Mouse (Mus musculus) forebrain, embryonic 11.5 days (tissue): ENCODE measurements at regions not wholly inside any gene's neighbourhood (a gene's known extent, or its start where the extent isn't known, plus 50 kb on each side); places are given as distances from the start of the nearest gene placed in this dataset.

ENCODE experiments used
- ATAC-seq: fragments of 200-750 bp; cut with Nextera tagmentation; replicated peaks from 2 replicates; pipeline ENCODE4 v1.8.0; 2017; ENCODE audit warnings: moderate TSS enrichment; ENCODE audit not compliant: low FRiP score
- DNase-seq: peaks from one replicate; pipeline ENCODE4 v3.0.0-alpha.2; 2017; ENCODE audit warnings: low spot score
- H3K27ac ChIP-seq: fragments of 300-500 bp; sonication (generic); 2 replicates; pipeline ENCODE4 v1.5.1; 2014; ENCODE audit warnings: low read depth, low read length
- H3K27me3 ChIP-seq: fragments of 300-500 bp; sonication (generic); 2 replicates; pipeline ENCODE4 v1.6.1; 2014; ENCODE audit warnings: mild to moderate bottlenecking, low read length, mixed read lengths; ENCODE audit not compliant: control insufficient read depth, insufficient read depth
- H3K36me3 ChIP-seq: fragments of 300-500 bp; sonication (generic); 2 replicates; pipeline ENCODE4 v1.6.1; 2014; ENCODE audit warnings: mild to moderate bottlenecking, low read length, moderate library complexity, mixed read lengths; ENCODE audit not compliant: control insufficient read depth, insufficient read depth
- H3K4me1 ChIP-seq: fragments of 300-500 bp; sonication (generic); replicated peaks from 2 replicates; pipeline ENCODE4 v1.6.1; 2014; ENCODE audit warnings: low read length, mixed read lengths; ENCODE audit not compliant: control insufficient read depth, insufficient read depth
- H3K4me2 ChIP-seq: fragments of 300-500 bp; sonication (generic); 2 replicates; pipeline ENCODE4 v1.6.1; 2014; ENCODE audit warnings: low read depth, mild to moderate bottlenecking, low read length, moderate library complexity, mixed read lengths; ENCODE audit not compliant: severe bottlenecking
- H3K4me3 ChIP-seq: fragments of 300-500 bp; sonication (generic); 2 replicates; pipeline ENCODE4 v1.5.1; 2014; ENCODE audit warnings: low read depth, low read length
- H3K9ac ChIP-seq: fragments of 300-500 bp; sonication (generic); 2 replicates; pipeline ENCODE4 v1.6.1; 2014; ENCODE audit warnings: low read length
- H3K9me3 ChIP-seq: fragments of 300-500 bp; sonication (generic); 2 replicates; pipeline ENCODE4 v1.6.1; 2016; ENCODE audit warnings: low read length, mixed read lengths; ENCODE audit not compliant: control insufficient read depth
- WGBS: fragments of 180-500 bp; shearing (Covaris S2); extraction: QIAGEN DNeasy Blood & Tissue Kit; methylation state at CpG from one replicate; pipeline ENCODE4 v1.1.7; 2014; 5-methylcytosine and 5-hydroxymethylcytosine counted together

DNA sequence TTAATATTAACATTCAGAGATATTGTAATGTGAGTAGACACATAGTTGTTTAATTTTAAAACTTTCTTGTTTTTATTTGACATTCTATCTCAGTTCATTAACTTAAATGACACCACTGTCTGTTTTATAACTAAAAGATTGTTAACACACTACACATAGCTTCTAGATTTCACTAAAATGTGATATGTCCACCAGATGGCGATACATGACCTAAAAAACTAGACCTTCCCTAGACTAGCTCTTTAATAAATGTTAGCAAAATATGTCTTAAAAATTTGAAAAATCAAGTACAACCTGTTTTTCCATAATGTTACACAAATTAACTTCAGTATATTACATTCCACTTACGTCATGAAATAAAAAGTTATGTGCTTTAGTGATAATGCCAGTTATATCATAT, 1398.8 kb upstream of the Cdh9 start:
- H3K4me1 ChIP-seq = no peaks in the 10 kb centered on the region
- H3K4me2 ChIP-seq = no peak overlapping the region
- DNase-seq (no peak), ATAC-seq (0 out of 2 replicates have a peak, but pooled peaks have one; percentile 49)
- WGBS = 34% methylated on average over 2 of the region's 2 CpGs
- H3K27me3 ChIP-seq = no peaks in the 10 kb centered on the region
- H3K36me3 ChIP-seq = no peaks in the 10 kb centered on the region
- H3K9ac ChIP-seq = no peak overlapping the region
- H3K9me3 ChIP-seq = no peaks in the 10 kb centered on the region
- H3K27ac ChIP-seq = no peak overlapping the region
- no peak overlapping the region for H3K4me3 ChIP-seq

- no peak overlapping the region for H3K4me2 ChIP-seq
- no peak overlapping the region for H3K4me3 ChIP-seq
- H3K36me3 ChIP-seq = no peaks in the 10 kb centered on the region
- no peak overlapping the region for H3K9ac ChIP-seq
- no peak for DNase-seq
- H3K9me3 ChIP-seq = no peaks in the 10 kb centered on the region
- H3K27ac ChIP-seq = no peak overlapping the region
- ATAC-seq = no peak
- H3K27me3 ChIP-seq = no peaks in the 10 kb centered on the region
- H3K4me1 ChIP-seq = no peaks in the 10 kb centered on the region
Observed at GRCm38 (mm10) chr15:15331947-15332346, 1396.6 kb upstream of the Cdh9 start.

DNA sequence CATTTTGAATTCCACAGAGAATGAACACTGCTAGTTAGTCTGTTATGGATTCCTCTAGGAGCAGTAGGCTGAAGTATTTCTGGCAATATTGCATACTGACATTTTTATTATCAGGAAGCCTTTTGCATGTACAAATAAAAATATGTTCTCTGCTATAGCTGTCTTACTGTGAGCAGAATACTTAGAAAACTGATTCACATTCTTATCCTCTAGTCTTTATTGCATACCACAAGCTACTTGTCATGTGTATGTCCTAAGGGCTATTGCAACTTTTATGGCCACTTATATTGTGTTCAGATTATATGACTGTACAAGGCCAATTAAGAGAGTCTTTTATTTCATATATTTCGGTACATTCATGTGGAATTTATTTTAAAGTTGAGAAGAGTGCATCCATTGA, 1366.7 kb upstream of the Cdh9 start:
- Histone ChIP-seq H3K4me2 (no peak overlapping the region), H3K4me1 (no peaks in the 10 kb centered on the region), H3K27me3 (no peaks in the 10 kb centered on the region), H3K27ac (no peak overlapping the region), H3K9me3 (no peaks in the 10 kb centered on the region), H3K36me3 (no peaks in the 10 kb centered on the region), H3K9ac (no peak overlapping the region), H3K4me3 (no peak overlapping the region)
- ATAC-seq (no peak), DNase-seq (no peak)
- WGBS = 86% methylated on average over 1 of the region's 1 CpGs

DNA sequence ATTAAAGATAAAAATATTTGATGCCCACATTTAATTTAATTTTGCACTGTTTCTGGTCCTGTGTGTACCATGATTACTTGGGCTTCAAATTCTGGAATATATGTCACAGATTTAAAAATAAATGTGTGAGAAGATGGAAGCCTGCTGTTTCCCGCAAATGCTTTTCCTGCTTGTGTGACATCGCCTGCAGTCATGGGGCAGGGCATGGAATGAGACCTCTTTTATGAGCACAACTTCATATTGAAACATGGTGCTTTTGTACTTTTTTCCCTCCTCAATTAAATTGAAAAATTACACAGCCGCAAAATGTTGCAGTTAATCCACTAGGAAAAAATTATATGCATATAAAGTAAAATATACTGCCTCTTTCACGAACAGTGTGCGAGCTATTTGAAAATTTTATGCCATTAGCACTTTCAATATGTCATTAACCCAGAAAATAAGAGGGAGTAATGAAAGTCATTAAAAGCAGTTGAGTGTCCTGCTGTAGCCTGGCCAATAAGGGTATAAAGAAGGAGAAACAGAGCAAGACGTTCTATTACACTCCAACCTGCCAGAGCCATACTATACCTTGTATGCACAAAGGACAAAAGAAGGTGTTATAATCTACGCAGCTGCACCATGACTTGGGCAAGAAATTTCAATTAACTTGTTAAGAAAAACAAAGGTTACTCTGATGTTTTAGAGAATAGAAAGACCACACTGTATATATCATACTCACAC, 1336.1 kb upstream of the Cdh9 start:
- Histone ChIP-seq H3K4me1 (no peaks in the 10 kb centered on the region), H3K36me3 (no peaks in the 10 kb centered on the region), H3K4me2 (no peak overlapping the region), H3K4me3 (no peak overlapping the region), H3K27me3 (no peaks in the 10 kb centered on the region), H3K9ac (no peak overlapping the region), H3K27ac (no peak overlapping the region), H3K9me3 (no peaks in the 10 kb centered on the region)
- whole genome bisulfite sequencing = 88% methylated on average over 7 of the region's 7 CpGs
- ATAC-seq (no peak), DNase-seq (no peak)
